ENCODE assay signal across 9 mouse cellular contexts in genomic region chr1:136212803-136213202, GRCm38 (mm10). TPM values are rescaled to one million over a fixed set of nuclear protein-coding genes. Genes with fewer than 3 reads are reported as not detected.
DNase-seq lines count a peak whose midpoint lies in the region; ATAC-seq lines count a peak whose summit lies in the region.
"Had no signal": no experiment of that assay in that cellular context is flagged by ENCODE, and none has a peak within 500 bp of the region (broad histone marks: within the 10 kb centered on the region; RNA-seq: fewer than 3 reads in every experiment).

Gene Mroh3 (minus strand): TSS chr1:136212828.

- peak; percentile 97 for ATAC-seq in common myeloid progenitor, adult 5-6 weeks (replicated peaks; ENCODE audit: low read depth, poor library complexity, severe bottlenecking)
- ATAC-seq in hindbrain, embryonic 15.5 days (ENCODE audit: low FRiP score, low read depth): 0 out of 2 replicates have a peak, but pooled peaks have one; percentile 65
- ATAC-seq in megakaryocyte-erythroid progenitor cell, adult 5-6 weeks (replicated peaks; ENCODE audit: low FRiP score, low TSS enrichment, poor library complexity, severe bottlenecking): peak; percentile 88

- DNase-seq in heart, adult 18-20 months: peak; percentile 13 to 33
- no peak for DNase-seq in heart, adult 11 months
- peak; percentile 39 to 45 for DNase-seq in B cell, adult 2 months
- peak; percentile 22 to 35 for DNase-seq in thymus, postnatal 36 days
- no peak for DNase-seq in MN1 (ENCODE audit: low spot score)

- H3K4me2 ChIP-seq in hindbrain, embryonic 15.5 days: no peak within 1 kb of the TSS

- WGBS in hindbrain, embryonic 15.5 days: 49% methylated on average over 3 of the region's 3 CpGs

- no peak within 1 kb of the TSS for H3K4me3 ChIP-seq in hindbrain, embryonic 15.5 days

- no peak within 1 kb of the TSS for H3K27ac ChIP-seq in hindbrain, embryonic 15.5 days (replicated peaks)

- H3K4me1 ChIP-seq in hindbrain, embryonic 15.5 days (replicated peaks): no peaks in the 10 kb centered on the region

- H3K27me3 ChIP-seq in hindbrain, embryonic 15.5 days: no peaks in the 10 kb centered on the region

- H3K36me3 ChIP-seq in hindbrain, embryonic 15.5 days: no peaks in the 10 kb centered on the region

- H3K9ac ChIP-seq in hindbrain, embryonic 15.5 days: no peak within 1 kb of the TSS

- no peaks in the 10 kb centered on the region for H3K9me3 ChIP-seq in hindbrain, embryonic 15.5 days

RNA-seq across cellular contexts. Expression of gene Mroh3, which starts in this region (rescaled TPM):
- total RNA-seq in heart, adult 18-20 months (2021): not detected
- total RNA-seq in common myeloid progenitor, adult 5-6 weeks (2017): not detected in 2 replicates
- not detected in 2 replicates for polyA plus RNA-seq in hindbrain, embryonic 15.5 days (2015; fragmentation: Nextera tagmentation; extraction: Ambion mirVana)
- total RNA-seq in megakaryocyte-erythroid progenitor cell, adult 5-6 weeks (2014; fragmentation: Nextera tagmentation): not detected in 2 replicates
- total RNA-seq in megakaryocyte-erythroid progenitor cell, adult 5-6 weeks (2017): not detected in 2 replicates
- total RNA-seq: heart, postnatal 36 days had no signal

Comparison
In these comparisons a context has a peak if more than half of its experiments do, and no peak if none do; other contexts are left out.
1. Peak in DNase-seq in heart, adult 18-20 months; RNA of the gene not detected or under 1 TPM.
2. Peak in ATAC-seq in common myeloid progenitor, adult 5-6 weeks; RNA of the gene not detected or under 1 TPM.
3. Peak in ATAC-seq in hindbrain, embryonic 15.5 days; RNA of the gene not detected or under 1 TPM.
4. Peak in ATAC-seq in megakaryocyte-erythroid progenitor cell, adult 5-6 weeks; RNA of the gene not detected or under 1 TPM.
5. DNase-seq: peak in B cell, adult 2 months (2 of 2) and thymus, postnatal 36 days (2 of 2); none in heart, adult 11 months (single experiment) and MN1 (single experiment).
6. Peak in every context shown above with its lines, with median percentiles within 50 percentile points of each other: ATAC-seq.